ENCODE assay signal across 19 mouse cellular contexts in genomic region chr12:25590262-25590661, GRCm38 (mm10).
DNase-seq lines count a peak whose midpoint lies in the region; ATAC-seq lines count a peak whose summit lies in the region.
"Had no signal": no experiment of that assay in that cellular context is flagged by ENCODE, and none has a peak within 500 bp of the region (broad histone marks: within the 10 kb centered on the region; RNA-seq: fewer than 3 reads in every experiment).

No protein-coding gene starts in this region.

- DNase-seq in embryonic facial prominence, embryonic 14.5 days (ENCODE audit: low spot score), result peak; percentile 64
- DNase-seq in embryonic facial prominence, embryonic 10.5 days (ENCODE audit: low spot score), result no peak
- DNase-seq: adrenal gland, adult 2 months; adrenal gland, adult 8-10 months; adrenal gland, postnatal 10 days; adrenal gland, postnatal 14 days; adrenal gland, postnatal 25 days; adrenal gland, postnatal 36 days; B cell, adult 2 months; cerebellum, adult 11 months; cerebellum, adult 11-12 months; cerebellum, adult 18-20 months had no signal

- H3K27ac ChIP-seq in embryonic facial prominence, embryonic 14.5 days (replicated peaks; ENCODE audit: low read depth, low read length), result no peak overlapping the region
- H3K27ac ChIP-seq in embryonic facial prominence, embryonic 10.5 days (replicated peaks), result no peak overlapping the region
- H3K27ac ChIP-seq in embryonic facial prominence, embryonic 15.5 days (replicated peaks), result no peak overlapping the region
- H3K27ac ChIP-seq in kidney, embryonic 14.5 days (ENCODE audit: low read depth, low read length), result no peak overlapping the region

- no peak for ATAC-seq in embryonic facial prominence, embryonic 14.5 days (ENCODE audit: low read depth)
- ATAC-seq in embryonic facial prominence, embryonic 15.5 days (ENCODE audit: insufficient number of reproducible peaks, low FRiP score, low TSS enrichment, low read depth), result peak; percentile 86
- no peak for ATAC-seq in kidney, embryonic 14.5 days (ENCODE audit: low FRiP score, low TSS enrichment)
- ATAC-seq: activated CD4-positive, CD25-positive, alpha-beta regulatory T cell, adult 4 months; CD4-positive, CD25-positive, alpha-beta regulatory T cell, adult 4 months; Patski had no signal

- H3K36me3 ChIP-seq in embryonic facial prominence, embryonic 14.5 days (ENCODE audit: control insufficient read depth, insufficient read depth, low read length), result no peaks in the 10 kb centered on the region
- no peaks in the 10 kb centered on the region for H3K36me3 ChIP-seq in embryonic facial prominence, embryonic 10.5 days (replicated peaks)
- H3K36me3 ChIP-seq in embryonic facial prominence, embryonic 15.5 days, result no peaks in the 10 kb centered on the region
- no peaks in the 10 kb centered on the region for H3K36me3 ChIP-seq in kidney, embryonic 14.5 days (ENCODE audit: control insufficient read depth, insufficient read depth, low read length)
- H3K36me3 ChIP-seq: G1E had no signal

- H3K9ac ChIP-seq in embryonic facial prominence, embryonic 14.5 days (ENCODE audit: low read depth, low read length), result no peak overlapping the region
- H3K9ac ChIP-seq in embryonic facial prominence, embryonic 15.5 days, result no peak overlapping the region
- H3K9ac ChIP-seq in kidney, embryonic 14.5 days (ENCODE audit: low read depth, low read length), result no peak overlapping the region

- H3K4me2 ChIP-seq in embryonic facial prominence, embryonic 14.5 days (ENCODE audit: low read depth, low read length), result no peak overlapping the region
- no peak overlapping the region for H3K4me2 ChIP-seq in embryonic facial prominence, embryonic 15.5 days (replicated peaks)
- no peak overlapping the region for H3K4me2 ChIP-seq in kidney, embryonic 14.5 days (replicated peaks; ENCODE audit: low read depth, low read length)

- no peaks in the 10 kb centered on the region for H3K4me1 ChIP-seq in embryonic facial prominence, embryonic 14.5 days (ENCODE audit: control insufficient read depth, insufficient read depth, low read length)
- no peaks in the 10 kb centered on the region for H3K4me1 ChIP-seq in embryonic facial prominence, embryonic 10.5 days
- no peaks in the 10 kb centered on the region for H3K4me1 ChIP-seq in embryonic facial prominence, embryonic 15.5 days
- H3K4me1 ChIP-seq in kidney, embryonic 14.5 days (ENCODE audit: control insufficient read depth, insufficient read depth, low read length), result no peaks in the 10 kb centered on the region

- peaks cover 11% of the 10 kb centered on the region; the same call in 1 of the 2 replicates for H3K9me3 ChIP-seq in embryonic facial prominence, embryonic 14.5 days (ENCODE audit: control insufficient read depth, low read length)
- peaks cover 2% of the 10 kb centered on the region; the same call in 1 of the 2 replicates for H3K9me3 ChIP-seq in embryonic facial prominence, embryonic 10.5 days
- H3K9me3 ChIP-seq in embryonic facial prominence, embryonic 15.5 days (replicated peaks), result no peaks in the 10 kb centered on the region
- H3K9me3 ChIP-seq in kidney, embryonic 14.5 days (ENCODE audit: control insufficient read depth, low read length), result peaks cover under 1% of the 10 kb centered on the region; the same call in 1 of the 2 replicates

- 55% methylated on average over 2 of the region's 2 CpGs for WGBS in embryonic facial prominence, embryonic 14.5 days
- 92% methylated on average over 2 of the region's 2 CpGs for WGBS in embryonic facial prominence, embryonic 10.5 days
- WGBS in embryonic facial prominence, embryonic 15.5 days, result 55% methylated on average over 2 of the region's 2 CpGs
- 91% methylated on average over 2 of the region's 2 CpGs for WGBS in kidney, embryonic 14.5 days

- H3K4me3 ChIP-seq in embryonic facial prominence, embryonic 14.5 days (ENCODE audit: low read depth, low read length), result no peak overlapping the region
- H3K4me3 ChIP-seq in embryonic facial prominence, embryonic 10.5 days, result no peak overlapping the region
- H3K4me3 ChIP-seq in embryonic facial prominence, embryonic 15.5 days (replicated peaks), result no peak overlapping the region
- H3K4me3 ChIP-seq in kidney, embryonic 14.5 days (ENCODE audit: low read length), result no peak overlapping the region

- no peaks in the 10 kb centered on the region for H3K27me3 ChIP-seq in embryonic facial prominence, embryonic 14.5 days (replicated peaks; ENCODE audit: control insufficient read depth, insufficient read depth, low read length)
- H3K27me3 ChIP-seq in embryonic facial prominence, embryonic 10.5 days (replicated peaks; ENCODE audit: low read depth, poor library complexity, severe bottlenecking), result no peaks in the 10 kb centered on the region
- no peaks in the 10 kb centered on the region for H3K27me3 ChIP-seq in embryonic facial prominence, embryonic 15.5 days
- H3K27me3 ChIP-seq in kidney, embryonic 14.5 days (ENCODE audit: control insufficient read depth, insufficient read depth, low read length), result no peaks in the 10 kb centered on the region
- H3K27me3 ChIP-seq: CH12.LX, Patski had no signal
